Mouse (Mus musculus) midbrain, embryonic 10.5 days (tissue): ENCODE data around the gene Spata13. TPM values are rescaled to one million over a fixed set of nuclear protein-coding genes. Genes with fewer than 3 reads are reported as not detected.

Experiments
- DNase-seq: peaks from one replicate; pipeline ENCODE4 v3.0.0-alpha.2; 2017; ENCODE audit warnings: low spot score
- H3K27ac ChIP-seq: fragments of 300-500 bp; sonication (generic); replicated peaks from 2 replicates; pipeline ENCODE4 v1.5.1; 2016; ENCODE audit warnings: mild to moderate bottlenecking
- H3K27me3 ChIP-seq: fragments of 300-500 bp; sonication (generic); 2 replicates; pipeline ENCODE4 v1.6.1; 2016; ENCODE audit warnings: low read depth, mild to moderate bottlenecking; ENCODE audit not compliant: poor library complexity, severe bottlenecking
- H3K36me3 ChIP-seq: fragments of 300-500 bp; sonication (generic); 2 replicates; pipeline ENCODE4 v1.6.1; 2016; ENCODE audit warnings: mild to moderate bottlenecking, moderate library complexity
- H3K4me1 ChIP-seq: fragments of 300-500 bp; sonication (generic); 2 replicates; pipeline ENCODE4 v1.6.1; 2016
- H3K4me3 ChIP-seq: fragments of 300-500 bp; sonication (generic); 2 replicates; pipeline ENCODE4 v1.5.1; 2016; ENCODE audit warnings: mild to moderate bottlenecking, moderate library complexity
- H3K9me3 ChIP-seq: fragments of 300-500 bp; sonication (generic); replicated peaks from 2 replicates; pipeline ENCODE4 v1.6.1; 2016; ENCODE audit warnings: mild to moderate bottlenecking
- WGBS: fragments of 180-500 bp; shearing (Covaris S2); methylation state at CpG from one replicate; pipeline ENCODE4 v1.1.7; 2016; 5-methylcytosine and 5-hydroxymethylcytosine counted together
- polyA plus RNA-seq: library from polyadenylated mRNA; unstranded; fragments of >200 nt; fragmentation: Nextera tagmentation; extraction: Ambion mirVana; gene quantifications from 2 replicates; pipeline ENCODE4 v1.2.1, GENCODE M21; 2016

Gene Spata13
- polyA plus RNA-seq, 1 experiment from 2014 or later = 67.9 TPM

GRCm38 (mm10) chr14:60735848-60736547 lies 102.2 kb downstream of the Spata13 start:
- Histone ChIP-seq H3K4me1 (peaks cover 84% of the 10 kb centered on the region), H3K36me3 (peaks cover 33% of the 10 kb centered on the region), H3K27me3 (no peaks in the 10 kb centered on the region), H3K4me3 (peak overlapping the region; percentile 36), H3K9me3 (no peaks in the 10 kb centered on the region), H3K27ac (peak overlapping the region; percentile 86)
- DNase-seq = no peak
- 59% methylated on average over 13 of the region's 13 CpGs for WGBS

GRCm38 (mm10) chr14:60736591-60737192 lies 102.9 kb downstream of the Spata13 start:
- WGBS = 7% methylated on average over 4 of the region's 4 CpGs
- Histone ChIP-seq H3K4me1 (peaks cover 81% of the 10 kb centered on the region), H3K27me3 (no peaks in the 10 kb centered on the region), H3K27ac (peak overlapping the region; percentile 86), H3K36me3 (peaks cover 33% of the 10 kb centered on the region), H3K9me3 (no peaks in the 10 kb centered on the region), H3K4me3 (peak overlapping the region; percentile 36)
- DNase-seq = peak; percentile 51

GRCm38 (mm10) chr14:60737202-60737611 lies 103.4 kb downstream of the Spata13 start:
- Histone ChIP-seq H3K4me1 (peaks cover 76% of the 10 kb centered on the region), H3K4me3 (peak overlapping the region; percentile 36; the same call in 1 of the 2 replicates), H3K27ac (peak overlapping the region; percentile 86), H3K36me3 (peaks cover 35% of the 10 kb centered on the region), H3K27me3 (no peaks in the 10 kb centered on the region), H3K9me3 (no peaks in the 10 kb centered on the region)
- DNase-seq = no peak
- WGBS = 13% methylated on average over 7 of the region's 7 CpGs

GRCm38 (mm10) chr14:60738434-60738938 lies 104.7 kb downstream of the Spata13 start:
- Histone ChIP-seq H3K9me3 (no peaks in the 10 kb centered on the region), H3K4me1 (peaks cover 63% of the 10 kb centered on the region)
- 67% methylated on average over 10 of the region's 10 CpGs for WGBS

GRCm38 (mm10) chr14:60739155-60739554 lies 105.4 kb downstream of the Spata13 start:
- no peak for DNase-seq
- WGBS = 21% methylated on average over 8 of the region's 9 CpGs
- Histone ChIP-seq H3K36me3 (peaks cover 46% of the 10 kb centered on the region), H3K4me3 (no peak overlapping the region), H3K27me3 (no peaks in the 10 kb centered on the region), H3K4me1 (peaks cover 56% of the 10 kb centered on the region), H3K9me3 (no peaks in the 10 kb centered on the region), H3K27ac (peak overlapping the region; percentile 76)

More at GRCm38 (mm10) chr14:60738434-60738938, 104.7 kb downstream of the Spata13 start:
- peaks cover 44% of the 10 kb centered on the region for H3K36me3 ChIP-seq
- H3K4me3 ChIP-seq = no peak overlapping the region
- H3K27me3 ChIP-seq = no peaks in the 10 kb centered on the region
- H3K27ac ChIP-seq = peak overlapping the region; percentile 76
- DNase-seq = no peak

- H3K4me1 ChIP-seq = peaks cover 52% of the 10 kb centered on the region
- DNase-seq = no peak
- H3K27ac ChIP-seq = peak overlapping the region; percentile 76
- no peaks in the 10 kb centered on the region for H3K27me3 ChIP-seq
- no peak overlapping the region for H3K4me3 ChIP-seq
- H3K9me3 ChIP-seq = no peaks in the 10 kb centered on the region
- WGBS = 78% methylated on average over 12 of the region's 12 CpGs
- peaks cover 49% of the 10 kb centered on the region for H3K36me3 ChIP-seq
These were observed 105.8 kb downstream of the Spata13 start for GRCm38 (mm10) chr14:60739616-60740015.

- 89% methylated on average over 5 of the region's 5 CpGs for WGBS
- Histone ChIP-seq H3K27ac (no peak overlapping the region), H3K4me1 (peaks cover 43% of the 10 kb centered on the region), H3K4me3 (no peak overlapping the region), H3K27me3 (no peaks in the 10 kb centered on the region), H3K36me3 (peaks cover 52% of the 10 kb centered on the region), H3K9me3 (no peaks in the 10 kb centered on the region)
- no peak for DNase-seq
These were observed 106.7 kb downstream of the Spata13 start for GRCm38 (mm10) chr14:60740507-60740906.

- peaks cover 38% of the 10 kb centered on the region for H3K4me1 ChIP-seq
These were observed 107.2 kb downstream of the Spata13 start for GRCm38 (mm10) chr14:60741033-60741432.

GRCm38 (mm10) chr14:60741490-60741981 lies 107.7 kb downstream of the Spata13 start:
- H3K36me3 ChIP-seq = peaks cover 62% of the 10 kb centered on the region
- H3K27me3 ChIP-seq = no peaks in the 10 kb centered on the region
- no peak overlapping the region for H3K4me3 ChIP-seq
- DNase-seq = no peak
- no peak overlapping the region for H3K27ac ChIP-seq
- WGBS = 93% methylated on average over 6 of the region's 6 CpGs
- peaks cover 33% of the 10 kb centered on the region for H3K4me1 ChIP-seq
- no peaks in the 10 kb centered on the region for H3K9me3 ChIP-seq

More at GRCm38 (mm10) chr14:60741033-60741432, 107.2 kb downstream of the Spata13 start:
- DNase-seq = no peak
- 85% methylated on average over 8 of the region's 8 CpGs for WGBS
- no peak overlapping the region for H3K27ac ChIP-seq
- no peaks in the 10 kb centered on the region for H3K9me3 ChIP-seq
- no peak overlapping the region for H3K4me3 ChIP-seq
- peaks cover 57% of the 10 kb centered on the region for H3K36me3 ChIP-seq
- H3K27me3 ChIP-seq = no peaks in the 10 kb centered on the region

- Histone ChIP-seq H3K36me3 (peaks cover 84% of the 10 kb centered on the region), H3K4me1 (peaks cover 12% of the 10 kb centered on the region), H3K27ac (0 out of 2 replicates have a peak overlapping the region, but pooled peaks have one; percentile 38), H3K9me3 (no peaks in the 10 kb centered on the region), H3K4me3 (no peak overlapping the region), H3K27me3 (no peaks in the 10 kb centered on the region)
- no peak for DNase-seq
- WGBS = 79% methylated on average over 9 of the region's 9 CpGs
These were observed 109.9 kb downstream of the Spata13 start for GRCm38 (mm10) chr14:60743681-60744080.

GRCm38 (mm10) chr14:60745201-60745600 lies 111.4 kb downstream of the Spata13 start:
- no peak overlapping the region for H3K4me3 ChIP-seq
- H3K4me1 ChIP-seq = no peaks in the 10 kb centered on the region
- 91% methylated on average over 6 of the region's 6 CpGs for WGBS
- H3K27me3 ChIP-seq = no peaks in the 10 kb centered on the region
- H3K36me3 ChIP-seq = peaks cover 98% of the 10 kb centered on the region
- H3K9me3 ChIP-seq = no peaks in the 10 kb centered on the region
- DNase-seq = no peak
- H3K27ac ChIP-seq = no peak overlapping the region

- H3K4me3 ChIP-seq = no peak overlapping the region
- H3K9me3 ChIP-seq = no peaks in the 10 kb centered on the region
- DNase-seq = no peak
- peaks cover 98% of the 10 kb centered on the region for H3K36me3 ChIP-seq
- H3K27ac ChIP-seq = no peak overlapping the region
- no peaks in the 10 kb centered on the region for H3K27me3 ChIP-seq
- whole genome bisulfite sequencing = 96% methylated on average over 10 of the region's 10 CpGs
- H3K4me1 ChIP-seq = no peaks in the 10 kb centered on the region
These were observed 112.3 kb downstream of the Spata13 start for GRCm38 (mm10) chr14:60746141-60746540.
